Mouse (Mus musculus) kidney, embryonic 14.5 days (tissue): ENCODE results near the gene Farp1. TPM values are rescaled to one million over a fixed set of nuclear protein-coding genes. Genes with fewer than 3 reads are reported as not detected.

Source experiments
- ATAC-seq: fragments of 200-750 bp; cut with Nextera tagmentation; 2 replicates; pipeline ENCODE4 v1.8.0; 2017; ENCODE audit warnings: moderate number of reproducible peaks, mild to moderate bottlenecking, moderate TSS enrichment, moderate library complexity; ENCODE audit not compliant: low FRiP score, low TSS enrichment
- H3K27ac ChIP-seq: fragments of 300-500 bp; sonication (generic); 2 replicates; pipeline ENCODE4 v1.5.1; 2014; ENCODE audit warnings: low read depth, mild to moderate bottlenecking, low read length, moderate library complexity, mixed read lengths
- H3K27me3 ChIP-seq: fragments of 300-500 bp; sonication (generic); 2 replicates; pipeline ENCODE4 v1.6.1; 2014; ENCODE audit warnings: mild to moderate bottlenecking, low read length; ENCODE audit not compliant: control insufficient read depth, insufficient read depth
- H3K36me3 ChIP-seq: fragments of 300-500 bp; sonication (generic); 2 replicates; pipeline ENCODE4 v1.6.1; 2014; ENCODE audit warnings: low read length, mixed read lengths; ENCODE audit not compliant: control insufficient read depth, insufficient read depth
- H3K4me1 ChIP-seq: fragments of 300-500 bp; sonication (generic); 2 replicates; pipeline ENCODE4 v1.6.1; 2014; ENCODE audit warnings: low read length, mixed read lengths; ENCODE audit not compliant: control insufficient read depth, insufficient read depth
- H3K4me2 ChIP-seq: fragments of 300-500 bp; sonication (generic); replicated peaks from 2 replicates; pipeline ENCODE4 v1.6.1; 2014; ENCODE audit warnings: low read depth, mild to moderate bottlenecking, low read length
- H3K4me3 ChIP-seq: fragments of 300-500 bp; sonication (generic); 2 replicates; pipeline ENCODE4 v1.5.1; 2014; ENCODE audit warnings: mild to moderate bottlenecking, low read length
- H3K9ac ChIP-seq: fragments of 300-500 bp; sonication (generic); 2 replicates; pipeline ENCODE4 v1.6.1; 2014; ENCODE audit warnings: low read depth, mild to moderate bottlenecking, low read length, moderate library complexity
- H3K9me3 ChIP-seq: fragments of 300-500 bp; sonication (generic); 2 replicates; pipeline ENCODE4 v1.6.1; 2016; ENCODE audit warnings: low read length; ENCODE audit not compliant: control insufficient read depth
- WGBS: fragments of 180-500 bp; shearing (Covaris S2); extraction: QIAGEN DNeasy Blood & Tissue Kit; methylation state at CpG from one replicate; pipeline ENCODE4 v1.1.7; 2014; 5-methylcytosine and 5-hydroxymethylcytosine counted together
- polyA plus RNA-seq: library from polyadenylated mRNA; unstranded; fragments of >200 nt; fragmentation: Nextera tagmentation; extraction: Ambion mirVana; gene quantifications from 2 replicates; pipeline ENCODE4 v1.2.1, GENCODE M21; 2014

Gene Farp1
- polyA plus RNA-seq, 1 experiment from 2014 or later, result 43.3 TPM

- no peak for ATAC-seq
- no peak overlapping the region for H3K27ac ChIP-seq
Observed at GRCm38 (mm10) chr14:121134414-121134813, 99.4 kb downstream of the Farp1 start.

GRCm38 (mm10) chr14:121143831-121144455 lies 108.9 kb downstream of the Farp1 start:
- Histone ChIP-seq H3K36me3 (no peaks in the 10 kb centered on the region), H3K4me1 (peaks cover 35% of the 10 kb centered on the region), H3K4me2 (no peak overlapping the region), H3K27me3 (no peaks in the 10 kb centered on the region), H3K4me3 (no peak overlapping the region), H3K9ac (no peak overlapping the region), H3K27ac (no peak overlapping the region), H3K9me3 (no peaks in the 10 kb centered on the region)
- WGBS, result 76% methylated on average over 7 of the region's 7 CpGs
- ATAC-seq, result no peak

More at GRCm38 (mm10) chr14:121134414-121134813, 99.4 kb downstream of the Farp1 start:
- Histone ChIP-seq H3K27me3 (no peaks in the 10 kb centered on the region), H3K4me3 (no peak overlapping the region), H3K36me3 (no peaks in the 10 kb centered on the region), H3K4me2 (no peak overlapping the region), H3K4me1 (peaks cover 36% of the 10 kb centered on the region), H3K9me3 (no peaks in the 10 kb centered on the region), H3K9ac (no peak overlapping the region)
- 23% methylated on average over 3 of the region's 3 CpGs for WGBS

DNA sequence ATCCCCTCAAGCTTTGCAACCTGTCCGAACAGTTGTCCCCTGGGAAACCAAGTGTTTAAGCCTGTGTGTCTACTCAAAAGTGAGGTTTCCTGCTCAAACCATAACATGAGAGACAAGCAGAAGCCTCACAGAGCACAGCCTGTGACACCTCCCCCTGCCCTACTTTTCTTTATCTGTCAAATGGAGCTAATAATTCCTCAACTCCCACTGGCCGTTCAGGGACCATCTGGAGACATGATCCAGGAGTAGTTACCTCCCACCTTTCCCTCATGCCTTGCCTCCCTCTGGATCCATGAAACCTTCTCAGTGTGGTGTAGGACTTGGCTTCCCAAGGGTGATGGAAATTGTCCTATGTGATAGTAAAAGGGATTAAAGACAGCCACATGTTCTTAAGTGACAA lies 109.5 kb downstream of the Farp1 start:
- H3K27ac ChIP-seq, result peak overlapping the region; percentile 61
- H3K4me3 ChIP-seq, result no peak overlapping the region
- H3K9me3 ChIP-seq, result no peaks in the 10 kb centered on the region
- no peaks in the 10 kb centered on the region for H3K27me3 ChIP-seq
- ATAC-seq, result no peak; the same call in 1 of the 2 replicates
- H3K9ac ChIP-seq, result no peak overlapping the region
- 36% methylated on average over 2 of the region's 2 CpGs for WGBS
- no peaks in the 10 kb centered on the region for H3K36me3 ChIP-seq
- H3K4me1 ChIP-seq, result peaks cover 35% of the 10 kb centered on the region
- no peak overlapping the region for H3K4me2 ChIP-seq

DNA sequence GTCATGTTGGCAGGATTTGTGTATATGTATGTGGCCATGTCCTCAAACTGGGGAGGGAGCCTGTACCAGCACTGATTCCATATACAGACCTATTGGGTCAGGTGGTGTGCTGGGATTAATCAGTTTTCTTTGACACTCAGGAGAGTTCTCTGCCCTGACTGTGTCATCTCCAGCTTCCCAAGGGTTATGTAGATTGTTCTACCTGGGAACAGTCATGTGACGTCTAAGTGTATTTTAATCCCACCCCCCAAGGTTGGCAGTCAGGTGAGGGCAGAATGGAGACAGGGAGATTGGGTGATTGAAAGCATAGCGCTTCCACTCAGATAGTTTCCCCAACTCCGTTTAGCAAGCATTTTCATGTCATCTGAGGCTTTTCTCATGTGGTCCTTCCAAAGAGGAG lies 110.3 kb downstream of the Farp1 start:
- Histone ChIP-seq H3K4me2 (peak overlapping the region; percentile 11), H3K4me1 (peaks cover 35% of the 10 kb centered on the region), H3K27me3 (no peaks in the 10 kb centered on the region), H3K9me3 (no peaks in the 10 kb centered on the region), H3K9ac (no peak overlapping the region), H3K36me3 (no peaks in the 10 kb centered on the region), H3K27ac (peak overlapping the region; percentile 61), H3K4me3 (peak overlapping the region; percentile 0)
- ATAC-seq, result 0 out of 2 replicates have a peak, but pooled peaks have one; percentile 4
- WGBS, result 46% methylated on average over 3 of the region's 3 CpGs

GRCm38 (mm10) chr14:121145698-121146097 lies 110.7 kb downstream of the Farp1 start:
- Histone ChIP-seq H3K4me3 (peak overlapping the region; percentile 0), H3K27me3 (no peaks in the 10 kb centered on the region), H3K4me2 (peak overlapping the region; percentile 11; the same call in 1 of the 2 replicates), H3K4me1 (peaks cover 35% of the 10 kb centered on the region), H3K9ac (no peak overlapping the region), H3K36me3 (no peaks in the 10 kb centered on the region), H3K9me3 (no peaks in the 10 kb centered on the region), H3K27ac (peak overlapping the region; percentile 61)
- peak; percentile 66 for ATAC-seq
- WGBS, result 11% methylated on average over 10 of the region's 10 CpGs

- H3K4me1 ChIP-seq, result peaks cover 39% of the 10 kb centered on the region
- H3K27ac ChIP-seq, result peak overlapping the region; percentile 73; the same call in 1 of the 2 replicates
- no peak overlapping the region for H3K4me2 ChIP-seq
- no peak for ATAC-seq
- no peaks in the 10 kb centered on the region for H3K27me3 ChIP-seq
- H3K9me3 ChIP-seq, result no peaks in the 10 kb centered on the region
- H3K36me3 ChIP-seq, result no peaks in the 10 kb centered on the region
- 56% methylated on average over 7 of the region's 7 CpGs for WGBS
- H3K4me3 ChIP-seq, result no peak overlapping the region
- H3K9ac ChIP-seq, result no peak overlapping the region
Observed at GRCm38 (mm10) chr14:121146213-121146612, 111.2 kb downstream of the Farp1 start.

- H3K4me2 ChIP-seq, result no peak overlapping the region
- peak overlapping the region; percentile 57; the same call in 1 of the 2 replicates for H3K27ac ChIP-seq
- ATAC-seq, result no peak
- H3K4me1 ChIP-seq, result peaks cover 39% of the 10 kb centered on the region
- no peak overlapping the region for H3K9ac ChIP-seq
- no peak overlapping the region for H3K4me3 ChIP-seq
- H3K27me3 ChIP-seq, result no peaks in the 10 kb centered on the region
- 76% methylated on average over 3 of the region's 3 CpGs for WGBS
- H3K36me3 ChIP-seq, result no peaks in the 10 kb centered on the region
- no peaks in the 10 kb centered on the region for H3K9me3 ChIP-seq
Observed at GRCm38 (mm10) chr14:121147026-121147425, 112.0 kb downstream of the Farp1 start.

DNA sequence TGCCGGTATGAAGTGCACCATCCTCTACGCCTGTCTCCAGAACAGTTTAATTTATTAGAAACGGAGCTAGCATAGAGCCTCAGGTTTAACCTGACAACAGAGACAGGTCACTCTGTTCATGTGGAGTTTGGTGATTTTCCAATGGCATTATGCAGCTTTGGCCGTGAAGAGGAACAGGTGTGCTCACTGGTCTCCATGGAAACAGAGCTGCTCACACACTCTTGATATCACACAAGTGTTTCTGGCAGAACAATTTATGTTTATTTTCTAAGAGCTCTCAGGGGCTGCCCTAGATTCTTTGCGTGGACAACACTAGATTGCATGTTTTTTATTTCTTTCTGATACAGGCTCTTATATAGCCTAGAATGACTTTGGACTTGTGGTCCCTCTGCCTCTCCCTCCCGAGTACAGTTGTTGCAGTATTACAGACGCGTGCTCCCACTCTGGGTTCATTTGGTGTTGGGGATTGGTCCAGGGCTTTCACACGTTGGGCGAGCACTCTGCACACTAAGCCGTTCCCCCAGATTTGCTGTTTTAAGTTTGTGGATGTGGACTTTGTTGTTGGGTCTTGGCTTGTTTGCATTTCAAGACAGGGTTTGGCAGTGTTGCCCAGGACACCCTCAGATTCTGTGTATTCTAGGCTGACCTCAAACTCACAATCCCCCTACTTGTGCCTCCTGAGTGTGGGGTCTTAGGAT lies 113.2 kb downstream of the Farp1 start:
- peaks cover 45% of the 10 kb centered on the region for H3K4me1 ChIP-seq
- no peak overlapping the region for H3K4me3 ChIP-seq
- no peak overlapping the region for H3K4me2 ChIP-seq
- no peaks in the 10 kb centered on the region for H3K36me3 ChIP-seq
- no peak for ATAC-seq
- H3K27ac ChIP-seq, result no peak overlapping the region
- no peak overlapping the region for H3K9ac ChIP-seq
- WGBS, result 74% methylated on average over 11 of the region's 11 CpGs
- no peaks in the 10 kb centered on the region for H3K27me3 ChIP-seq
- H3K9me3 ChIP-seq, result no peaks in the 10 kb centered on the region

GRCm38 (mm10) chr14:121149984-121150383 lies 115.0 kb downstream of the Farp1 start:
- ATAC-seq, result no peak
- Histone ChIP-seq H3K4me1 (peaks cover 36% of the 10 kb centered on the region), H3K9ac (no peak overlapping the region), H3K4me3 (no peak overlapping the region), H3K36me3 (no peaks in the 10 kb centered on the region), H3K27ac (no peak overlapping the region), H3K4me2 (no peak overlapping the region), H3K9me3 (no peaks in the 10 kb centered on the region), H3K27me3 (no peaks in the 10 kb centered on the region)
- WGBS, result 82% methylated on average over 5 of the region's 5 CpGs
